Mouse (Mus musculus) T-cell, adult 2 months (primary cell): Measurements from ENCODE around the gene Il31ra.
"Not testable (repeated sequence)": the region's sequence is repeated elsewhere in the genome, so short reads cannot be mapped to it uniquely, and the experiment has no call there.

Source experiments
- DNase-seq: peaks from one replicate; pipeline ENCODE4 v3.0.0; 2022; ENCODE audit warnings: low spot score

Gene Il31ra

DNA sequence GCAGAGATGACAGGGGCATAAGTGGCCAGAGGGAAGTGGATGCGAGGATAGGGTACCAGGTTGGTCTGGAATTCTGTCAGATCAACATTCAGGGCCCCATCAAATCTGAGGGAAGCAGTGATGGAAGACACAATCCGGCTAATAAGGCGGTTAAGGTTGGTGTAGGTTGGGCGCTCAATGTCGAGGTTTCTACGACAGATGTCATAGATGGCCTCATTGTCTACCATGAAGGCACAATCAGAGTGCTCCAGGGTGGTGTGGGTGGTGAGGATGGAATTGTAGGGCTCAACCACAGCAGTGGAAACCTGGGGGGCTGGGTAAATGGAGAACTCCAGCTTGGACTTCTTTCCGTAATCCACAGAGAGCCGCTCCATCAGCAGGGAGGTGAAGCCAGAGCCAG is at the start of gene Il31ra:
Il31ra (minus strand) TSS at position 101 of the 400 bp plus-strand sequence.
- not testable (repeated sequence) for DNase-seq

DNA sequence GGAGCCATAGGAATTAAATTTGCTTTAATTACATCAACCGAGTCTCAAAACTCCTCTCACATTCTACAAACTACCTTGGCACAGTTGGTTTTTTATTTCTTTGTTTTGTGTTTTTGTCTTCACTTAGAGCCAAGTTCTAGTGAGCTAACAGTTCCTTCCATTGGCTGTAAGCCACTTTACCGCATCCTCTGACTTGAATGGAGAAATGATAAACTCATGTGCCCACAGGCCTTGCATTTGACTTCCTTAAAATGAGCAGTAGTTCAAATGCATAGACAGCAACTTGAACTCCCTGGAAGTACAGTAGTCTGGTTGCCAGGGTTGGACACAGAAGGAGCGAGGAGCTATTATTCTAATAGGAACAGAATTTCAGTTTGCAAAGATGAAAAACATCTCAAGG is 48.7 kb upstream of the Il31ra start:
- no peak for DNase-seq

DNA sequence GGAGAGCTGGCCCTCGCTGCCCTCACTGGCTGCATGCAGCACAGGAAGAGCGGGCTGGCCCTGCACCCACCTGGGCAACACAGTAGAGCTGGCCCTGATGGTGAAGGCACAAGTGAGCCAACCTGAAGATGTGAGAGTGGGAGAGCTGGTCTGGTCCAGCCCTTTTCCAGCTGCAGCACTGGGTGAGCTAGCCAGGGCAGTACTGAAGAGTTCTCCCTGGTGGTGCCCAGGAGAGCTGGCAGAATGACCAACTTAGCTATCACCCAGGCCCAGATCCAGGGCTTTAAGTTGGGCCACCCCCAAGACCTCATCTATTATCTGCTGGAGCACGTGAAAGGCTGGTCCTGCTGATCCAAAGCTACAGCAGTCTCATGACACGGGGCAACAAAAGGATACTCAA is 45.0 kb upstream of the Il31ra start:
- no peak for DNase-seq

DNA sequence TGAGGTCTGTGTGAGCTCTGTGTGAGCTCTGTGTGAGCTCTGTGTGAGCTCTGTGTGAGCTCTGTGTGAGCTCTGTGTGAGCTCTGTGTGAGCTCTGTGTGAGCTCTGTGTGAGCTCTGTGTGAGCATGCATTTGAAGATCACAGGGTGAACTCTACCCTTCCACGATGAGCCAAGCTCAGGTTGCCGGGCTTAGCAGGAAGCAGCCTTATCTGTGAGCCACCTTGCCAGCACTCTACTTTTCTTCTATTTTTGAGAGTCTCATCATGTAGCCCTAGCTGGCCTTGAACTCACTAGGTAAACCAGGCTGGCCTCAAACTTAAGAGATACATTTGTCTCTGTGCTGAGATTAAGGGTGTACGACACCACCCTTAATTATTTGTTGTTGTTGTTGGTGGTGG is 42.3 kb upstream of the Il31ra start:
- DNase-seq = no peak

DNA sequence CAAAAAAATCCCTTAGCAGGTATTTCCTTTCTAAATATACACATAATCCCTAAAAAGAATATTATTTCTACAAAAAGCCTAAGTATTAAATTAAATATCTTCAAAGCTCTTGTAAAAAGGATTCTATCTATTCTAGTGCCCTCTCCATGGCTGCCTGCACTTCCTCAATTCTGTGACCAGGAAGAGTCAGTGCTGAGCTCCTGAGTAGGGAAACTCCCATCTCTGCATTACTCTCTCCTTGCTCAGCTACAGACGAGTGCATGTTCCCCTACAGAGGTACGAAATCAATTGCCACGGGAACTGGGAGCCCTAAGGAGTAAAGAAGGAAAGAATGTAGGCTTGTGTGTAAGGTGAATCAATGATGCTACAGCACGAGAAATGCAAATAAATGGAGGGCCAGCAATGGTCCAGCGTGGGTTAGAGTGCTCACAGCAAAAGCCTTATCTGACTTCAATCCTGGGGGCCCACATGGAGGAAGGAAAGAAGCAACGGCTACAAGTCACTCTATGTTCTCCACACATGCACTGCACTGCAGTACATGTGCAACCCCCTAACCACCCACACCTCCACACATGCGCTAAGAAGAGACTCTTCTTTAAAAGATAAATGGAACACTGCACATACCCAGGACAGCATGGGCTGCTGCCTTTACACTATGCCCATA is 41.1 kb upstream of the Il31ra start:
- DNase-seq = no peak

DNA sequence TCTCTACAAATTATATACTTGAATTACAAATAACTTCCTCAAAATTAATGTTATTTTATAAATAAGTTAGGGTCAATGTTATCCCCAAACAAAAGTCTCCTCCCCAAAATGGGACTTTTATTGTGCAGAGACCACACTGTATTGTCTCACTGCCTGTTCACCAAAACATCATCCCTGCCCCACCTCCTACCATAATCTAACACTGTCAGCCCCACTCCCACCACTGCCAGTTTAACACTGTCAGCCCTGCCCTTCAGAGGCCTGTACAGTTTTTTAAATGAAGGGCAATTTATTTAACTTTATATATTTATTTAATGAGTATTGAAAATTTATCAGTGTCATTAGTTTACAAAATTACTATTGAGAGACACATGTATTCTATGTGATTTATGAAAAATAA is 31.4 kb upstream of the Il31ra start:
- DNase-seq = no peak

DNA sequence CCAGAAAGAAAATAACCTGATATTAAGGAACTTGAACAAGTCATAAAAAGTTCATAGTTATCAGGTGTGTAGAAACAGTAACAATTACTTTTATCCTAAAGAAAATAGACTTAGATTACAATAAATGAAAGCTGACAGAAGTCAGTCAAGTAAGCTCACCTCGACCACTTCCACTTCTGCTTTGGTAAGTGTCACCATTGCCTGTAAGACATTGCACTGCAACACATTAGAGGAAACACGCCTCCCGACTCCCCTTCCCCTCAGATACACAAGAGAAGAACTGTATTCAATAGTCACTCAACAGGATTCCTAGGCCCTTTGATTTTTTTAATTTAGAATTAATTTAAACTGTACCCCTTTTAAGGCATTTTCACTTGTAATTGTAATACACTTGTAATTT is 30.5 kb upstream of the Il31ra start:
- DNase-seq = no peak

DNA sequence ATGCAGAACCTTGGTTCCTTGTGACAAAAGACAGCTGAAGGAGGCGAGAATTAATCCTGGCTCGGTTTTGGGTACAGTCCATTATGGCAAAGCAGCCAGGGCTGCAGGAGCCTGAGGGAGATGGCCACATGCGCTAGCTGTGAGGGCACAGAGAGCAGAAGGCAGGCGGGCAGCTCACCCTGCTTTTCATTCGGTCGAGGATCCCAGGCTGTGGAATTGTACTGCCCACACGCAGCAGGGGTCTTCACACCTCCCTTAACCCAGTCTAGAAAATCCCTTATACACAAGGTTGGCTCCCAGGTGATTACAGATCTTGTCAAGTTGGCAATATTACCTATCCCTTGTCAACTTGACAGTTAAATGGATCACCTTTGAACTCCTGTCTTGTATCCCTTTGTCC is 29.5 kb upstream of the Il31ra start:
- DNase-seq = no peak

DNA sequence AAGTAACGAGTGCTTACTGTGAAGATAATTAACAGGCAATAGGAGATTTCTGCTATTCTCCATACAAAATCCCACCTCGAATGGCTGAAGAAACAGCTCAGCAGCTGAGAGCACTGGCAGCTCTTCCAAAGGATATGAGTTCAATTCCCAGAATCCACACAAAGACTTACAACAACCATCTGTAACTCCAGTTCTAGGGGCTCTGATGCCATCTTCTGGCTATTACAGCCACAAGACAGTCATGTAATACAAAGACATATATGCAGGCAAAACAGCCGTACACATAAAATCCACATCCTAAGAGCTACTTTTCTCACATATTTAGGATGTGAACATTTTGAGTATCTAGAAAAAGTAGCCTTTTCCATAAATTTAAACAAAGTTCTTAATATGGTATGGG is 27.4 kb upstream of the Il31ra start:
- DNase-seq = no peak

DNA sequence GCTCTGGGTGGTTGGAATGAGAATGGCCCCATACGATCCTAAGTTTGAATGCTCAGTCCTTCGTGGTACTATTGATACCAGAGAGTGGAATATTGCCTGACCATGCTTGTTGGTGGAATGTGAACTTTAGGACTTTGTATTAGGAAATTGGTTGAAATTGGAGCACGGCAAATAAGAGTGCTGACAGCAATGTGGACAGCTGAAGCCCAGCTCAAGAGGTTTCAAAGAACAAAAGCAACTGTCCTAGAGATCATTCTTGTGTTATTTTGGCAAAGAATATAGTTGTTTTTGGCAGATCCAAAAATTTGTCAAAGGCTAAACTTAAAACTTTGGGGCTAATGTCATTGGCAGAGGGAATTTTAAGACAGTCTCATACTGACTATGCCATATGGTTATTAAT is 14.4 kb upstream of the Il31ra start:
- no peak for DNase-seq

DNA sequence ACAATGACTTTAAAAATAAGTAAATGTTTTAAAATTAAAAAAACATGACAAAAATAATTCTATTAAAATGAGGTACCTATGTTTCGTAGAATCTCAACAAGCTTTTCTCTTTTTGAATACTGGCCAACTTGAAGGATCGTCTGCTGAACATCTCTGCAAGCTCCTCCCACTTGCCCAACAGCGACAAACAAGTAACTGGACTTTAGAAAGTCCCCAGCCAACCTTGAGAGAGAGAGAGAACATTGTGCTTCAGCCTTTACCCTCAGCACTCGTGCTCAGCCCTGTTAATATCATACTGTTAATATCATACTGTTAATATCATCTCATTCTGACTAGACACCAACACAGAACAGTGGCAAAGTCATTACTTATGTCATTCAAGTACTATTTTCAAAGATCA is 10.3 kb upstream of the Il31ra start:
- DNase-seq = no peak

DNA sequence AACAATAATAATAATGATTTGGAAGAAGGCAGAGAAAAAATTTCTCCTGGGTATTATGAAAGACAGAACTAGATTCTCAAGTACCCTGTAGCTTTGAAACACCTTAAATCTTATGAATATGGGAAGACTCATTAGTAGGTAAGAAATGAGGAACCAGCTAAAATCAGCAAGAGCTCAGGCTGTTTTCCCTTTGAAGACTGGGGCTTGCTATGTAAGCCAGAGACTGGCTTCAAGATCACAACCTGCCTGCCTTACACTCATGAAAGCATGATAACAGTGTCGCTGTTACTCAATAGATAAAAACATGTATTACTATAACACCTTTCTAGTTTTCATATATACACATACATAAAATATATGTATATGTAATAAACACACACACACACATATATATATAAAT is 9.7 kb upstream of the Il31ra start:
- no peak for DNase-seq

DNA sequence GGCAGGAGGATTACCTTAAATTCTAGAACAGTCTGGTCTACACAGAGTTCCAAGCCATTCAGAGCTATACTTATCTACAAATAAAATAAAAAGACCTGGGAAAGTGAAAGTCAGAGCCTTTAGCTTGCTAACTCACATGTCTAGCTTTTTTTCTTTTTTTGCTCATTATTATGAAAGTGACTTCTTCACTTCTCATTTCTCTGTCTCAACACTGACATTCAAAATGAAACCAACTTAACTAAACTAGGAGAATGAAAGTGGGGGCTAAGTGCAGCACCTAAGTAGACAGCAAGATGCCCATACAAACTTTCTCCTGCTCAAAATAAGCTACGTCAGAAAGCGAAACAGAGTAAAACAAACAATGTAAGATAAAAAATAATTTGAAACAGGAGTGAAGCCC is 8.4 kb upstream of the Il31ra start:
- no peak for DNase-seq

DNA sequence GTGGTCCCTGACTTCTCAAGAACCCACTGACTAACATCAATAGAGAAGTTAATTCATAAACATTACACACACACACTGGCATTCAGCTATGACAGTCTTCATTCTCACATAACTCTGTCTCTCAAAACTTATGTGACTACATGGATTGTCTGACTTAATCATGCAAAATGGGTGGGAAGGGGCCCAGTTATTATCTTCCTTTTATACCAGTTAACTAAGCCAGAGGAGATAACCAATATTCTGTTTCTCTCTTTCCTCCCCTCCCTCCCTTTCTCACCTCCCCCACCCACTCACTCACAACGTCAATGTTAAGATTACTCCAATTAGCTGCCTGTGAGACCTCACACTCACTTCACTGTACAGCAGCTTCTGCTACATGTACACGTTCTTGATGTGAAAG is 3.9 kb downstream of the Il31ra start:
- no peak for DNase-seq

DNA sequence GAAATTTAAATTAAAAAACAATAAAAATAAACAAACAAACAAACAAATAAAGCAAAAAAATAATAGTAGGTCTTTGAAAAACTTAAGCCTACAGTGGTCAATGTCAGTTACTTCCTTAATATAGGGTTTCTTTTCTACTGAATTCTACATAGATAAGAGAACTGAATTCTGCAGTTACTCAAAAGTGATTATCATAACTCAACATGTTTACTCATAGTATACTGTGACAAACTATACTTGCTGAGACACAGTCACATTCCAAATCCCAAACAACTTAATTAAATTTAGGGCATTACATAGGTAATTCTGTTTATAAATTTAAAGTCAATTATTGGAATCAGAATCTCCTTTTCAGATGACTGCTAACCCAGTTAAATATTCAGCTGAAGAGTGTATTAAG is 4.5 kb downstream of the Il31ra start:
- no peak for DNase-seq

DNA sequence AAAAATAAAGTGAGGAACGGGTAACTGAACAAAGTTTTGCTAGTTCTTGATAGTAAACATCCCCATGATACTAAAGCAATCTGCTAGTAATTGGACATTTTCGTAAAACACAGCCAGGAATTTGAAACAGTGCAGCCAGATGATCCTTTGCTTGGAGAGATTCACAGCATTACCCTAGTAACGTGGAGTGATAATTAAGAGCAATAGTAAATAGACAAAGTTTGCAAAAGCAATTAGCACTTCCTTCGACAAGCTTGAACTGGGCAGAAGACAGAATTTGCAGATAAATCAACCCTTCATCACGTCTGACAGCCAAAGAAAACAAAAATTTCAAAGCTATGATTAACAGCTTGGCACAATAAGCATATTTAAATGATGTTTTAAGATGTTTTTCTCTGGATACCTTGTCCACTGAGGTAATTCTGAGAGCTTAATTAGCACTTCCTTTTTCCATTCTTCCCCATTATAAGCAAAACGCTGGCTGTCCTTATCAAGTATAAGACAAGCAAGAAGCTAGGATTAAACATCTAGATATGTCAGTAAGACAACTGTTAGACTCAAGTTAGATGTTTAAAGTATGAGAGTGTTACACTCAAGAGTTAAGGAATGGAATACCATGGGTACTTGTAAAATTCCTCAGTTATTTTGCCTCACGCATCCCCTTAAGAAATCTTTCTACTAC is 9.5 kb downstream of the Il31ra start:
- no peak for DNase-seq

DNA sequence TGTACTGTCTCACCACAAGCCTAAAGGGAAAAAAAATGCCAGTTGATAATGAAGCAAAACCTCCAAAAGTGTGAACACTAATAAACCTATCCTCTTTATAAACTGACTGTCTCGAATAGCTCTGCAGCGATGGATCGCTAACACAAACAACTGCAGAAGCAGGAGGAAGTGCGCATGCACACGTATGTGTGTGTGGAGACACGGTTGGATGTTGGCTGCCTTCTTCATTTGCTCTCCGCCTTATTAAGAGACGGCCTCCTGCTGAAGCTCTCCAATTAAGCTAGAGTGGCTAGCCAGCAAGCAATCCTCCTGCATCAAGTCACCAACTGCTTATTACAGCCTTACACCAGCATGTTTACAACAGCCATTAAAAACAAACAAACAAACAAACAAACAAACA is 11.9 kb downstream of the Il31ra start:
- DNase-seq = no peak

DNA sequence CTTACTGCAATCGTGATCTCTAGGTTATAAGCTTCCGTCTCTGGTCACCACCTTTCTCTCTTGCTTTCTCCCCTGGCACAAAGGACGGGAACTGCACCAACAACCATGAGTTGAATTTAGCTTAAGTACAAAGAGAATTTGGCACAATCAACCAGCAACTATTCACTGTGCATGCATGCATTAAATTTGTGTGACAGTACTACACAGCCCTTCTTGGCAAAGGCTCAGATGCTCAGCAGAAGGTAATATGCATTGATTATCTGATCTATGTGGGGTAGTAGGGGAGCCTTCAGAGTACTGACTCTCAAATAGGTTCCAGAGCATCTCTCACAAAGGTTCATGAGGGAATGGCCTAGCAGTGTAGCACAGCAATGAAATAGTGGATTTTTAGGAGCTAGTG is 12.4 kb downstream of the Il31ra start:
- no peak for DNase-seq

DNA sequence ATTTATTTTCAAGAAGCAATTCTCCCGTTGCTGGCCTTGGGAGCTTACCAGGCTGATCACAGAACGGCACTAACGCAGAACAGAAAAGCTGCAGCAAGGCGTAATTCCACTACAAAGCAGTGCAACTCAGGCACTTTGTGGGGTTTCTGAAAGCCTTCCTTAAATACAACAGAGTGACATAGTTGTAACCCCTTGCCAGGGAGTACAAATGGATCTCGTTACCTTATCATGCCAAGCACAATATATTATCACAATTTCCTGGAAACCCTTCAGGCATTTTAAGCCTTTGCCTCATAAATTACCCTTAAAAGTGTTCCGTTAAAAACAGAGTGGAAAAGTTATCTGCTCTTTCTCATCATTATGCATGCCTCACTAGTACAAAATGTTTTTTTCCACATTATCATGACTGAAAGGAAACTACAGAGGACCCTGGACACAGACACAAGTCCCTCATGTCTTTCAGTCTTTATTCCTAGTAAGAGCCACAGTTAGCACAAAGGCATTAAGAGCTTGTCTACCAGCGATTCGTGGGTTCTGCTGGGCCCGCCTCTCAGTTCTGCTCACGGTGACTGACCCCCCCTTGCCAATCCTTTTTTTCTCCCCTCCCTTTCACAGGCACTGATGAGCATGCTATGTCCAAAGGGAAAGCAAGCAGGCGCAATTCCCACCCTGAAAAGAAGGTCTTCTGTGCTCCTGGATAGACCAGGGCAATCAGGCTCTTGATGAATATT is 13.4 kb downstream of the Il31ra start:
- DNase-seq = no peak

DNA sequence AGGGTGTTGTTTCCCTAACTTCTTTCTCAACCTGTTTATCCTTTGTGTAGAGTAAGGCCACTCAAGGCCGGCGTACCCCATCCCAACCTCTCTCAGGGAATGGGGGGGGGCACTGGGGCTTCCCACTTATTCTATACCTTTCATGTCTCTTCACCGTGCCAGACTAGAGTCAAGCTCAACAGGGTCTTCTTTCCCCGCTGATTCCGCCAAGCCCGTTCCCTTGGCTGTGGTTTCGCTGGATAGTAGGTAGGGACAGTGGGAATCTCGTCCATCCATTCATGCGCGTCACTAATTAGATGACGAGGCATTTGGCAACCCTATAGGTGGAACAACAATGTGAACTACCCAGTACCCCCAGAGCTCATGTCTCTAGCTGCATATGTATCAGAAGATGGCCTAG is 16.1 kb downstream of the Il31ra start:
- DNase-seq = peak; percentile 99

DNA sequence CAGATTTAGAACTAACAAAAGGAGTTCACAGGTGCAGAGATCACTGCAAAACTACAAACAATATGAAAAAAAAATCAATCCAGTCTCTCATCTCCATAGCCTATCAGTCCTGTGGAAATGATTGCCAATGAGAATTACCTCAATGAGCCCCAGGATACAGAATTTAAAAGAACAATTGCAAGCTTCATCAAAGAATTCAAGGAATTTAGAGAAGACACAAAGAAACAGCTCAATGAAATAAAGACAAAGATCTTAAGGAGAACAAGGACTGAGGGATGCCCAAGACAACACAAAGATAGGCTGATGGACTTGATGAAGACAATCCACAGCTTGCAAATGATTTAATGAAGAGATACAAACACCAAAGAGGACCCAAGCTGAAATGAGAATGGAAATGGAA is 20.4 kb downstream of the Il31ra start:
- DNase-seq = no peak

DNA sequence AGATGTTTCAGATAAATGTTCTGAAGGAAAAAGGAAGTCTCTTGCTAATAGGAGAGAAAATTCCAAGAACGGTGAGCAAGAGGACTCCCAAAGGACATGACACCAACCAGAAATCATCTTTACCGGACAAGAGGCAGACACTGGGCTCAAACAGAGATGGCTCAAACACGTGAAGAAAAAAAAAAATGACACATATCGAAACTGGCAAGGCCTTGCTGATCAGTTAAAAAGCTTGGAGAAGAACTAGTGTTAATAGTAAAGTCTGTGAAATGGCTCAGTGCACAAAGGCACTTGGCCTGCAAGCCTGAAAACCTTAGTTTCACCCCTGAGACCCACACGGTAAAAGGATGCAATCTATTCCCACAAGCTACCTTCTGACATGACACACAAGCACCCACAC is 23.4 kb downstream of the Il31ra start:
- no peak for DNase-seq

DNA sequence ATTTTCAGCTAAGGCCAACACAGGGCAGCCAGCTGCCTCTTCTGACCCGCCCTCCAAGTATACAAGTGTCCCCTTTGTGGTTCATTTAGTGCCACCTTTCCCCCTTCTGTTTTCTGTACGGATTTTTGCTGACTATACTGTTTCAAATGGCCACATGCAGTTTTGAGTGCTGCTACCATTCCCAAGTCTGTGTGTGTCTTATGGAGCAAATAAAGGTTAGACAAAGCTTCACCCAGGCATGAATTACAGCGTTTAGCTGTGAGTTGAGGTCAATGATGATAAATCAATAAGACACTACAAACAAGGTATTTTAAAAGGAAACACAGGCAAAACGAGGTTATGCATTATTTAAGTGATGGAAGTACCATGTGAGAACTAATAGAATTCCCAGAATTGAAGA is 24.6 kb downstream of the Il31ra start:
- no peak for DNase-seq
